Mouse (Mus musculus) heart, embryonic 11.5 days (tissue): Measurements from ENCODE around the gene Gpr119. TPM values are rescaled to one million over a fixed set of nuclear protein-coding genes. Genes with fewer than 3 reads are reported as not detected.

ENCODE experiments used
- ATAC-seq: fragments of 200-750 bp; cut with Nextera tagmentation; replicated peaks from 2 replicates; pipeline ENCODE4 v1.8.0; 2017; ENCODE audit warnings: moderate library complexity; ENCODE audit not compliant: insufficient number of reproducible peaks, low FRiP score, low TSS enrichment
- H3K27ac ChIP-seq: fragments of 300-500 bp; sonication (generic); 2 replicates; pipeline ENCODE4 v1.5.1; 2014; ENCODE audit warnings: mild to moderate bottlenecking, low read depth, low read length
- H3K27me3 ChIP-seq: fragments of 300-500 bp; sonication (generic); 2 replicates; pipeline ENCODE4 v1.6.1; 2014; ENCODE audit warnings: mild to moderate bottlenecking, low read length, mixed read lengths; ENCODE audit not compliant: control insufficient read depth, insufficient read depth
- H3K36me3 ChIP-seq: fragments of 300-500 bp; sonication (generic); 2 replicates; pipeline ENCODE4 v1.6.1; 2014; ENCODE audit warnings: mild to moderate bottlenecking, low read length, moderate library complexity, mixed read lengths; ENCODE audit not compliant: control insufficient read depth, insufficient read depth
- H3K4me1 ChIP-seq: fragments of 300-500 bp; sonication (generic); 2 replicates; pipeline ENCODE4 v1.6.1; 2014; ENCODE audit warnings: low read length; ENCODE audit not compliant: control insufficient read depth, insufficient read depth
- H3K4me2 ChIP-seq: fragments of 300-500 bp; sonication (generic); 2 replicates; pipeline ENCODE4 v1.6.1; 2014; ENCODE audit warnings: mild to moderate bottlenecking, moderate library complexity
- H3K4me3 ChIP-seq: fragments of 300-500 bp; sonication (generic); 2 replicates; pipeline ENCODE4 v1.5.1; 2014; ENCODE audit warnings: low read depth, low read length
- H3K9ac ChIP-seq: fragments of 300-500 bp; sonication (generic); 2 replicates; pipeline ENCODE4 v1.6.1; 2014; ENCODE audit warnings: mild to moderate bottlenecking, low read depth, low read length, moderate library complexity
- H3K9me3 ChIP-seq: fragments of 300-500 bp; sonication (generic); replicated peaks from 2 replicates; pipeline ENCODE4 v1.6.1; 2016; ENCODE audit warnings: low read length; ENCODE audit not compliant: control insufficient read depth
- WGBS: fragments of 180-500 bp; shearing (Covaris S2); extraction: QIAGEN DNeasy Blood & Tissue Kit; methylation state at CpG from one replicate; pipeline ENCODE4 v1.1.7; 2014; ENCODE audit not compliant: insufficient replicate concordance; 5-methylcytosine and 5-hydroxymethylcytosine counted together
- polyA plus RNA-seq: library from polyadenylated mRNA; unstranded; fragments of >200 nt; fragmentation: Nextera tagmentation; extraction: Ambion mirVana; gene quantifications from 2 replicates; pipeline ENCODE4 v1.2.1, GENCODE M21; 2014

Gene Gpr119
- polyA plus RNA-seq: not detected in 2 replicates

GRCm38 (mm10) chrX:48674171-48674570 is at the start of gene Gpr119:
Gene Gpr119, minus strand, starts transcription at chrX:48674478.
- no peak within 1 kb of the TSS for H3K27ac ChIP-seq
- H3K4me3 ChIP-seq: no peak within 1 kb of the TSS
- no peaks in the 10 kb centered on the region for H3K27me3 ChIP-seq
- ATAC-seq: no peak
- no peaks in the 10 kb centered on the region for H3K36me3 ChIP-seq
- WGBS: 51% methylated on average over 4 of the region's 4 CpGs
- no peak within 1 kb of the TSS for H3K9ac ChIP-seq
- H3K4me2 ChIP-seq: no peak within 1 kb of the TSS
- no peaks in the 10 kb centered on the region for H3K4me1 ChIP-seq
- no peaks in the 10 kb centered on the region for H3K9me3 ChIP-seq

- H3K4me1 ChIP-seq: no peaks in the 10 kb centered on the region
- WGBS: 81% methylated on average over 8 of the region's 8 CpGs
Measured at GRCm38 (mm10) chrX:48712846-48713245, 38.6 kb upstream of the Gpr119 start.

GRCm38 (mm10) chrX:48709701-48710100 is 35.4 kb upstream of the Gpr119 start:
- 84% methylated on average over 10 of the region's 10 CpGs for WGBS
- Histone ChIP-seq H3K9ac (no peak overlapping the region), H3K4me1 (no peaks in the 10 kb centered on the region), H3K9me3 (no peaks in the 10 kb centered on the region), H3K27me3 (no peaks in the 10 kb centered on the region), H3K27ac (no peak overlapping the region), H3K4me2 (no peak overlapping the region), H3K4me3 (no peak overlapping the region), H3K36me3 (no peaks in the 10 kb centered on the region)
- no peak for ATAC-seq

More at GRCm38 (mm10) chrX:48712846-48713245, 38.6 kb upstream of the Gpr119 start:
- Histone ChIP-seq H3K4me2 (no peak overlapping the region), H3K9ac (no peak overlapping the region), H3K9me3 (no peaks in the 10 kb centered on the region), H3K36me3 (no peaks in the 10 kb centered on the region), H3K4me3 (no peak overlapping the region), H3K27me3 (no peaks in the 10 kb centered on the region), H3K27ac (no peak overlapping the region)
- ATAC-seq: no peak

GRCm38 (mm10) chrX:48694864-48695371 is 20.6 kb upstream of the Gpr119 start, which contains the start of gene Rbmx2:
Gene Rbmx2, plus strand, starts transcription at chrX:48695004.
- peak; percentile 90 for ATAC-seq
- peak within 1 kb of the TSS; percentile 68 for H3K9ac ChIP-seq
- no peaks in the 10 kb centered on the region for H3K9me3 ChIP-seq
- peak within 1 kb of the TSS; percentile 46; the same call in 1 of the 2 replicates for H3K27ac ChIP-seq
- H3K36me3 ChIP-seq: no peaks in the 10 kb centered on the region
- H3K4me1 ChIP-seq: no peaks in the 10 kb centered on the region
- 13% methylated on average over 41 of the region's 42 CpGs for WGBS
- peak within 1 kb of the TSS; percentile 62 for H3K4me3 ChIP-seq
- H3K27me3 ChIP-seq: no peaks in the 10 kb centered on the region
- peak within 1 kb of the TSS; percentile 61 for H3K4me2 ChIP-seq

GRCm38 (mm10) chrX:48694460-48694859 is 20.2 kb upstream of the Gpr119 start:
- H3K9ac ChIP-seq: no peak overlapping the region
- no peaks in the 10 kb centered on the region for H3K36me3 ChIP-seq
- WGBS: 12% methylated on average over 6 of the region's 6 CpGs
- H3K4me2 ChIP-seq: peak overlapping the region; percentile 59
- H3K27me3 ChIP-seq: no peaks in the 10 kb centered on the region
- ATAC-seq: peak; percentile 49
- H3K9me3 ChIP-seq: no peaks in the 10 kb centered on the region
- no peak overlapping the region for H3K27ac ChIP-seq
- H3K4me3 ChIP-seq: peak overlapping the region; percentile 62
- no peaks in the 10 kb centered on the region for H3K4me1 ChIP-seq

GRCm38 (mm10) chrX:48683857-48684256 is 9.6 kb upstream of the Gpr119 start:
- Histone ChIP-seq H3K4me3 (no peak overlapping the region), H3K4me1 (no peaks in the 10 kb centered on the region), H3K27ac (no peak overlapping the region), H3K9me3 (no peaks in the 10 kb centered on the region), H3K27me3 (no peaks in the 10 kb centered on the region), H3K9ac (no peak overlapping the region), H3K36me3 (no peaks in the 10 kb centered on the region), H3K4me2 (no peak overlapping the region)
- ATAC-seq: no peak
- 57% methylated on average over 5 of the region's 5 CpGs for WGBS

GRCm38 (mm10) chrX:48683451-48683850 is 9.2 kb upstream of the Gpr119 start:
- WGBS: 18% methylated on average over 3 of the region's 3 CpGs
- Histone ChIP-seq H3K9ac (no peak overlapping the region), H3K27ac (no peak overlapping the region), H3K36me3 (no peaks in the 10 kb centered on the region), H3K4me2 (no peak overlapping the region), H3K9me3 (no peaks in the 10 kb centered on the region), H3K4me1 (no peaks in the 10 kb centered on the region), H3K4me3 (no peak overlapping the region), H3K27me3 (no peaks in the 10 kb centered on the region)
- ATAC-seq: no peak

GRCm38 (mm10) chrX:48671714-48672113 is 2.6 kb downstream of the Gpr119 start:
- Histone ChIP-seq H3K9me3 (no peaks in the 10 kb centered on the region), H3K27me3 (no peaks in the 10 kb centered on the region), H3K4me2 (no peak overlapping the region), H3K4me1 (no peaks in the 10 kb centered on the region), H3K36me3 (no peaks in the 10 kb centered on the region), H3K27ac (no peak overlapping the region), H3K4me3 (no peak overlapping the region), H3K9ac (no peak overlapping the region)
- ATAC-seq: no peak
- 51% methylated on average over 3 of the region's 3 CpGs for WGBS

- 50% methylated on average over 3 of the region's 3 CpGs for WGBS
- Histone ChIP-seq H3K9ac (no peak overlapping the region), H3K4me2 (no peak overlapping the region), H3K36me3 (no peaks in the 10 kb centered on the region), H3K27me3 (no peaks in the 10 kb centered on the region), H3K4me1 (no peaks in the 10 kb centered on the region), H3K27ac (no peak overlapping the region), H3K9me3 (no peaks in the 10 kb centered on the region), H3K4me3 (no peak overlapping the region)
- no peak for ATAC-seq
Measured at GRCm38 (mm10) chrX:48669588-48669987, 4.7 kb downstream of the Gpr119 start.
